Mouse (Mus musculus): Measurements from ENCODE around the gene Mptx2.
"Not testable (repeated sequence)": the region's sequence is repeated elsewhere in the genome, so short reads cannot be mapped to it uniquely, and the experiment has no call there.

GRCm38 (mm10) chr1:173313535-173314050, 36.0 kb upstream of the Mptx2 start:
- not testable (repeated sequence) for TF ChIP-seq CTCF, POLR2A (IDR thresholded peaks at IDR 0.05; ENCODE audit: insufficient read depth, low read depth, low read length)

Data from olfactory bulb, adult 2 months (tissue).